Mouse (Mus musculus): ENCODE measurements at regions not wholly inside any gene's neighbourhood (a gene's known extent, or its start where the extent isn't known, plus 50 kb on each side); places are given as distances from the start of the nearest gene placed in this dataset.

DNA sequence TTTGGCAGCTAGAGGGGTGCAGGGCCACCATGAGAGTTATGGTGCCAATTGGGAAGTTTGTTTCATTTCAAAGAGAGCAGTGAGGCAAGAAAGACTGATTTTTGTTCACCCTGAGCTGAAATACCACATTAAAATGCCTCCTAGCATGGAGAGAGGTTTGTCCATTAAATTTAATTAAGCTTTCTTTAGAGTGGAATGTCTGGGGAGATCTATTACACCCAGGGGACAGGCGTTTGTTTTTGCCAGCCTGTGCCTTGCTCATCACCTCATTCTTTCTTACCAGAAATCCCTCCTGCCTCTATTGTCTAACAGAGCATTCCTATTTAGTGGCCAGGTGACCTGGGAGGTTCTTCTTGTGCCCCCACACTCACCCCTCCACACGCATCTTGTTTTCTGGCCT is 55.2 kb upstream of the Rcn1 start:
- no peak for ATAC-seq (replicated peaks; ENCODE audit: low FRiP score, low TSS enrichment, poor library complexity, severe bottlenecking)

DNA sequence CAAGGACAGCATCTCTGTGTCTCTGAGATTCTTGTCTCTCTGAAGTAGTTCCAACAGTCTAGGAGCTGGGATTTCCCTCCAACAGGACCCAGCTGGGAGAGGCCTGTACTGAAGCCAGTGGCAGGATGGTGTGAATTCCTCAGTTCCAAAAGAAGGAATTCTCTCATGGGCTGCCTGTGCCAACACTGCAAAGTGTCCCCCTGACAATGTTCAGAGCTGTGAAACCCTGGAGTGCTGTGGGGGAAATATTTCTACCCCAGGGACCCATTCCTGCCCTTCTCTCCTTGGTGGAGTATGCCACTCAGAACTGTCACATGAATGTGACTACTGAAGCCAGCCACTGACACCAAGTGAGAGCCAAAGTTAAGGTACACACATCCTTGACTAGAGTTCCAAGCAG is 55.7 kb upstream of the Rcn1 start:
- no peak for ATAC-seq (replicated peaks; ENCODE audit: low FRiP score, low TSS enrichment, poor library complexity, severe bottlenecking)

DNA sequence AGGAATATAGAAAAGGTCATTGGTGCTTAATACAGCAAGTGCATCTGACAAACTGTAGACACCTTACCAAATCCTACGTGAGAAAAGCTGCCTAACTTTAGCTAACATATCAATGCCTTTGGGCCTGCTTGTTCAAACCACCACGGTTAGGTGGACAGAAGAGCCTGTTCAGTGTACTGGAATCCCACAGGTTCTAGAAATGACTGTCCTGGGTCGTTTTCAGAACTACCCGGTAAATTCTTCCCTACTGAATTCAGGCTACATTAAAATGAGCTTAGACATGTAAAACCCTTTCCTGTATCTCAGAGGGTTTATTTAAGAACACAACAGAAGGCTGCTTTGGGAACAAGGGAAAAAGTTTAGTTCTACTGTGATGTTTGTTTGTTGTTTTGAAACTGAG is 59.5 kb upstream of the Rcn1 start:
- ATAC-seq (replicated peaks; ENCODE audit: low FRiP score, low TSS enrichment, poor library complexity, severe bottlenecking) = no peak

DNA sequence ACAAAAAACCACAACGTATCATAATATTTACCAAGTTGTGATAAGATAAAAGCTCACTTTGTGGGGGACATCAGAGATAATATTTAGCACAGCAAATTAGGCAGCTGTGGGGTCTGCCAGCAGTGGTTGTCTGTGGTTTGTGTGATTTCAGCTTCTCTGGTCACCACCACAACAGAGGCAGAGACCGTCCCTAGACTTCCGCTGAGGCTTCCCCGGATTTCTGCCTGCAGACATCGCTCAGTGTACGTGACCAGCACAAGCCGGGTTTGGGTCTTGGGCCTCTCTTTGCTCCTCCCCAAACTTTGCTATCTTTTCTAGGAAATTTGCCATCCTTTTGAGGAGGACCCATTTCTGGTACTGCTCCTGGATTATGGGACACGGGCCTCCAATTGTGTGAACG is 60.4 kb upstream of the Rcn1 start:
- ATAC-seq (replicated peaks; ENCODE audit: low FRiP score, low TSS enrichment, poor library complexity, severe bottlenecking) = no peak

DNA sequence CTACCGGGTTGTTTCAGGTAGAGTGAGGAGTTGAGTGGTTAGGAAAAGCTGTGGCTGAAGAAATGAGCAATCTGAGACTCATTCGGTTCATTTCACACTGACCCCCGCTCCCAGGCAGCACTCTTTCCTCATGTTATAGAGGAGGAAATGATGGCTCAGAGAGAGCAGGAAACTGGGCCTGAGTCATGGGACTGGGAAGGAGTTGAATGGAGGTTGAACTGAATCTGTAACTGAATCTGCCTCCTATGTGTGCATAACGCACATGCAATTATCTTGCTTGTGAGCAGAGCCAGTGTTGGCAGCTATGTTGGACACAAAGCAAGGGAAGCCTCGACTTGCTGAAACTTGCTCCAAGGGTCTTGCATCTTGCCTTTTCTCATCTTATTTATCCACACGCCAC is 66.5 kb upstream of the Rcn1 start:
- ATAC-seq (replicated peaks; ENCODE audit: low FRiP score, low TSS enrichment, poor library complexity, severe bottlenecking) = no peak

DNA sequence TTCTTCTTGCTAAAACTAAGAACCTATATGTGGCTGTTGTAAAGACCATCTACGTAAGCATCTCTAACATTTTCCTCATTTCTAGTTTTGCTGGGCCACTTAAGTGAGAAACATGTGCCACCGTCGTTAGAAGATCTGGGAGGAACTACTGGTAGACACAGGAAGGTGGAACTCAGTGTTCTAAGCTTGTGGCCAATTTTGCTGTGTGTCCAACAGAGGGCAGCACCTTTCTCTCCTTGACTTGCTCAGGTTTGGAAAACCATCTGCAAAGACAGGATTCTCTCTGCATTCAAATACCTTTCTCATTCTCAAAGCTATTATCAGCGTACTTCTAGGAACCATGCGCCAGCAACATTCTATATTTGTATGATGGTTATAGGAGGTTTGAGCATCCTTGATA is 69.8 kb upstream of the Rcn1 start:
- peak; percentile 79 for ATAC-seq (replicated peaks; ENCODE audit: low FRiP score, low TSS enrichment, poor library complexity, severe bottlenecking)

DNA sequence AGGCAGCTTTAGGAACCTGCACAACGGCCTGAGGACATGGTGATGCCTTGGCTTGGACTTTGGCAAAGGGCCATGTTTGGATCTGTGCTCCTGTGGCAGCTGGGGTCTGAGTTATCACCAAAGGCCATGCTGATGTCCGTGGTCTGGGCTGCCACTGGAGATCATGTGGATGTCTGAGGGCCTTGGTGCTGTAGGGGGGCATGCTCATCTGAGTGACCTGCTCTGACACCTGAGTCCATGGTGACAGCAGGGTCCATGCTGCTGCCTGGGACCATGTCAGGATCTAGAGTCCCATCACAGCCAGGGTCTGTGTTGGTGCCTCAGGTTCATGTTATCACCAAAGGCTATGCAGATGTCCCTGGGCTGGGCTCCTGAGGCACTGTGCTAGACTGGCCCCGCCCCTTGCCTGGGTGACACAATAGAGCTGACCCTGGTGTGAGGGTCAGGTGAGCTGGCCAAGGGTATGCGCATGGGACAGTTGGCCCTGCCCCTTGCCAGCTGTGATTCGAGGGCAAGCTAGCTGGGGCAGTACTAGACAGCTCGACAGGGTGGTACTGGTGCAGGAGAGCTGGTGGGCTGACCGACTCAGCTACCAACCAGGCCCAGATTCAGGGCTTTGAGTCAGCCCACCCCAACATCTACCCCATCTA is 77.0 kb upstream of the Rcn1 start:
- no peak for ATAC-seq (replicated peaks; ENCODE audit: low FRiP score, low TSS enrichment, poor library complexity, severe bottlenecking)

DNA sequence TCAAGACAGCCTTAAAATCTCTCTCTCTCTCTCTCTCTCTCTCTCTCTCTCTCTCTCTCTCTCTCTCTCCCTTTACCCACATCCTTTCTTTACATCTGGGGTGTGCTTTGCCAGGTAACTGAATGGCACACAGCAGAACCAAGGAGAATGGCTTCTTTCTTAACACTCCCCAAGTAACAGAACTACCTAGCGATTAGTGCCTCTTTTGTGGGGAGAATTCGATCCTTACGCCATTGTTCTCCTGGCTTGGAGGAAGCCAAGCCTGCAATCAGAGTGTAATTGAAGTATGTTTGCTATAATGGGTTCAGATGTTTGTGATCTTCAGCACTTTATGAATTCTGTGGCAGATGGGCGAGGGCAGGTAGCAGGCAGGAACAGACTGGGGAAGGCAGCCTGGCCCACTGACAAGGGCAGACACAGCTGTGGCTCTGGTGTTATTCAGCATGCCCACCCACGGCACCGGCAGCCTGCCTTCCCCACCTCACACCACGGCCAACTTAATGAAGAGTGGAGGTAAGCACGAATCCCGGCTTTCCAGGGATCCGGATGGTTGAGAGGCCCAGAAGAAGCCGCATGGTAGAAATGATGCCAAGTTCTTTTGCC is 83.0 kb upstream of the Rcn1 start:
- no peak for ATAC-seq (replicated peaks; ENCODE audit: low FRiP score, low TSS enrichment, poor library complexity, severe bottlenecking)

DNA sequence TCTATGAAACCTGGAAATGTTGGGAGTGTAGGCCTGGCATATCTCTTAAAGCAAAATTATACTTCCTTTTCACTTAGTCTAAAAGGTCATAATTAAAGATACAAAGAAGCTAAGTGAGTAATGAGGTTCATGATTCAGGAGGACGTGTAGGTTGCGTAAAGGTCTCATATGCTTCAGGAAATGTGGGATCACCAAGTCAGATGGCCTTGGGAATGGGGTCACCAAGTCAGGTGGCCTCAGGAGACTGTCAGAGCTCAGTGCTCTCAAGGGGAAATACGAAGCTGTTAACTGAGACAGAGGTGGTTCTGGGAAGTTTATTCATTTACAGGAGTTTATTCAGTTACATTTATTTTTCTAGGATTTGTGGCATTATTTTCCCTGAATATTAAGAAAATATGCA is 85.4 kb upstream of the Rcn1 start:
- ATAC-seq (replicated peaks; ENCODE audit: low FRiP score, low TSS enrichment, poor library complexity, severe bottlenecking) = no peak

DNA sequence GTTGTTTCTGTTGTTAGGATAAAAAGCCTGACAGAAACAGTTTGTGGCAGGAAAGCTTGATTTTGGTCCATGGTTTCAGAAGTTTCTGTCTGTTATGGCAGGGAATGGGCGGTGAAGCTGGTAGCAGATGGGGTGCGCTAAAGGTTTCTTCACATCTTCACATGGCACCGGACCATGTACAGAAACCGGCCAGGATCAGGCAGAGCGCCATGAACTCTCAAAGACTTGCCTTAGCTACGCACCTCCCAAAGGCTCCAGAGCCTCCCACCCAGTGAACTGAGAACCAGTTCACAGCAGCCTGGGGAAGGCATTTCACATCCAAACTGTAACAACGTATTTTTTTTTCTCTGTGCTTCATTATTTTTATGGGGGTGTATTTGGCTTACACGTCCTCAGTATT is 86.2 kb upstream of the Rcn1 start:
- no peak for ATAC-seq (replicated peaks; ENCODE audit: low FRiP score, low TSS enrichment, poor library complexity, severe bottlenecking)

DNA sequence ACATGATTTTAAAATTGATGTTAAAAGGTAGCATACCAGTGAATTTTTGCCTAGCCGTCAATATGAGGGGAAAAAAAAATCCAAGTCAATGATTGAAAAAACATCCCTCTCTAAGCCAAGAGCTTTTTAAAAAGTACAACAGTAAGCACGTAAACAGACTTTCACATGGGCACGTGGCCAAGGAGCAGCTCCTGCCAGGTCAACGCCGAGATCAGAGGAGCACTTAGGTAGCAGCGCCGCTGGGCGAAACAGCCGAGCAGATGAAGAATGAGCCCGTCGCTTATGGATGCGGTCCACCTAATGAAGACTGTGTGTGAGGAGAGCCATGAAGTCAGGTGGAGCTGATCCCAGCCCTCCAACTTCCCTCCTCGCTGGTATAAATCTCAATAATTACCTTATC is 96.7 kb upstream of the Rcn1 start:
- ATAC-seq (replicated peaks; ENCODE audit: low FRiP score, low TSS enrichment, poor library complexity, severe bottlenecking) = no peak

DNA sequence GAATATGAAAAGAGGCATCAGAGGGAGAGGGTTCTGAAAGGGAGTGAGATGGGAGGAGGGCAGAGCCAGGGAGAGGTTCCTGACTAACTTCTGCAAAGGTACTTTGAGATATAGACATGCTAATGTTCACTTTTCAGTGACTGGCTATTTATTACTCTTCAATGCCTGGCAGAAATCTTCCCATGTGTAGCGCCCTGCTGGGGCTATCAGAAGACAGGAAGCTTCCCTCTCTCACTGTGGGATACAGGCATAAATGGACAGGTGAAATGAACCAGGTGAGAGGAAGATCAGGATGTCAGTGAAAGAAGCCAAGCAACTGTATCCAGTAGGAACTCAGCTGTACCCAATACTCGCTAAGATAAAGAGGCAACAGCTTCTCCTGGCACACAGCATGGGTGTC is 105.1 kb upstream of the Rcn1 start:
- no peak for ATAC-seq (replicated peaks; ENCODE audit: low FRiP score, low TSS enrichment, poor library complexity, severe bottlenecking)

DNA sequence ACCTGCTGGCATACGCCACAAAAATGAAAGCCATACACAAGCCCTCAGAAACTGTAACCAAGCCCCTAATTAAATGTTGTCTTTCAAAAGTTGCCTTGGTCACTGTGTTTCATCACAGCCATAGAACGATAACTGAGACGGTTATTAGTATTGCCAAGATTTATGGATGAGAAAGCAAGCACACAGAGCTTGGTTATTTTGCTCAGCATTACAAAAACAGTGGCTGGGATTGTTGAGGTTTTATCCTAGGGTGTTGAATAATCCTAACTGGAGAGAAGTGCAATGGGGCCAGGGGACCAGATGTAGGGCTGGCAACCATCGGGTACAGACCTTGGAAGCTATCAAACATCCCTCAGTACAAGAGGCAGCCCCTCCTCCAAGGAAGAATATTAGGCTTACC is 106.4 kb upstream of the Rcn1 start:
- ATAC-seq (replicated peaks; ENCODE audit: low FRiP score, low TSS enrichment, poor library complexity, severe bottlenecking) = no peak

DNA sequence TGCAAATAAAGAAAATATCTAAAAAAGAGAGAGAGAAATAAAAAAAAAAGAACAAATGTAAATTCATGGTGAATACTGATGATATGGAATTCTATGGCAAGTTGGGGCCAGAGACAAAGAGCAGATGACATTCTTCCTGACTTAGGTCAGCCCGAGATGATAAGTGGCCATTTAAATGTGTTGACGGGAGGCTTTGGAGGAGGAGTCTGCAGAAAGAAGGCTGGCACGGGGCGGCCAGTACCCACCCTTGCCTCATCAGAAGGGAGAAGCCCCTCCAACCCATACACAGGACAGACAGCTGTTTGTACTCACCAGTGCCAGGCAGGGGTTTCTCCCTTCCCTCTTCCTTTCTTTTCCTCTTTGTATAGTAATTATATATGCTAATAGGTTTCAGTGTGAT is 108.0 kb upstream of the Rcn1 start:
- ATAC-seq (replicated peaks; ENCODE audit: low FRiP score, low TSS enrichment, poor library complexity, severe bottlenecking) = no peak

DNA sequence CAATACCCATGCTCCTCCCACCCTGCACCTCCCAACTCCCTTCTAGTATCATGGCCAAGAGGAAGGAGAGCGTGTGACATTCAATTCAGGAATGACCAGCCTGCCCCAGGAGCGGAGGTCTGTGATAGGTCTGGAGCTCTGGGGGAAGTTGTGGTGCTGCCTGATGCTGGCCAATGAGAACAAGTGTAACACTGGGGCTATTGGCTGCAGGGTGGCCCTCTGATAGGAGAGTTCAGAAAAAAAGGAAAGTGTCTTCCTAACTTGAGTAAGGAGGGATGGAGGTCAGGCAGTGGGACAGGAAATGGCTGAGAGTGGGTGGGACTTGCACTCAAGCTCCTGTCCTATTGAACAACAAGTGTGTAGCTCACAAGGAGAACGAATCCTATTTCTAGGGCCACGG is 111.7 kb upstream of the Rcn1 start:
- ATAC-seq (replicated peaks; ENCODE audit: low FRiP score, low TSS enrichment, poor library complexity, severe bottlenecking) = no peak

DNA sequence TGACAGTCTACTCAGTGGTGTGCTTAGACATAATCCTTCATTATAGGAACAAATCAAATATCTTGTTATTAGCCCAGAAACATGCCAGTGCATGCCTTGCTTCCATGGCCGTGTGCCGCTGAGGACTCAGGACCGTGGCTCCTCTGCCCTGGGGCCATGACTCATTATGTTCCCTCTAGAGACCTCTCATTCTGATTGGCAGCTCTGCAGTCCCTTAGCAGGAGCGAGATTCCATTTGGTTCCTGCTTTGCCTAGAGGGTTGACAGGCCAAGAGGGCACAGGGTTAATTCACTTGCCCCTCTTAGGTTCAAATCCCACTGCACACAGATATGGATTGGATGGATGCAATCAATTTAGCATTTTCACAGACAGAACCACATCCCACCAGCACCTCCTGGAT is 112.6 kb upstream of the Rcn1 start:
- no peak for ATAC-seq (replicated peaks; ENCODE audit: low FRiP score, low TSS enrichment, poor library complexity, severe bottlenecking)

DNA sequence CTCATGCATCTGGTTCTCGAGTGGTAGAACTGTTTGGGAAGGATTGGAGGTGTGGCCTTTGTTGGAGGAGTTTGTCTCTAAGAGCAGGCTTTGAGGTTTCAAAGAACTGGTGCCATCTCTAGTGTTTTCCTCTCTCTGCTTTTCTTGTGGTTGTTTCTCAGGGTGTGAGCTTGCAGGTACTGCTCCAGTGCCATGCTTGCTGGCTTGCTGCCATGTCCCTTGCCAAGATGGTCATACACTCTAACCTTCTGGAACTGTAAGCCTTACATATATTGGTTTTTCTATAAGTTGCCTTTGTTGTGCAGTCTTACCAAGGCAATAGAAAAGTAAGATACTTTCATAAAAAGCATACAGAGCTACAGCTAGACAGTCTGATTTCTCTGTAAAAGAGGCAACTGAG is 115.1 kb upstream of the Rcn1 start:
- no peak for ATAC-seq (replicated peaks; ENCODE audit: low FRiP score, low TSS enrichment, poor library complexity, severe bottlenecking)

DNA sequence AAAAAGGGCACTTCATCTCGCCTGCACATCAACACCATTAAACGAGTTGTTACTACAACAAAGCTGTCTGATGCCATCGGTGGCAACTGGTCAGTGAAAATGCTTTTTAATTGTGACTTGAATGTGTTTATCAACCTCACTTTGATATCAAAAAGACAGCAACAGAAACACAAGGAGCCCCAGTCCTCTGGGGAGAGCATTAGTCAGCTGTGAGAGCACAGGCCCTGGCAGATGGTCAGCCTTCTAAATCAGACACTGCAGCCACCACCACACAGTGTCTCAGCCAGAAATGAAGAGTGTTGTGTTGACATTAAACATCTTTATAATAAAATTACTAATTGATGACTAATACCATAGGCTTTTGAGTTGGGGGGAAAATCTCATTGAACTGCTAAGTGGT is 115.8 kb upstream of the Rcn1 start:
- no peak for ATAC-seq (replicated peaks; ENCODE audit: low FRiP score, low TSS enrichment, poor library complexity, severe bottlenecking)

DNA sequence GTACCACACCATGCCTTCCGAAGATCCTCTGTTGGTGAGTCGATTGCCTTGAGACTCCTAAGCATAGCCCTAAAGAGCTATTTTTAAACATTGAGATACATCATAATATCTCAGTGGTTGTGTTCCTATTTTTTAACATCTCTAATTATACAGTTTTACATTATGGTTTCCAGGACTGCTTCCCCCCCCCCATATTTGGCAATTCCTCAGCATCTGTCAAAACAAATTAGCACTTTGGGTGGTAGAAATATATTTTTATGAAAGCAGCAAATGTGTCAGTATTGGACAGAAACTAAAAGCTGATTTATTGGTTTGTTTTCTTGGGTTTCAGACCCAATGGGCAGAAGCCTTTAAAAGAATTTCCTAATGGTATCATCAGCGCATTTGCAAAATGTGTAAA is 116.2 kb upstream of the Rcn1 start:
- ATAC-seq (replicated peaks; ENCODE audit: low FRiP score, low TSS enrichment, poor library complexity, severe bottlenecking) = no peak

DNA sequence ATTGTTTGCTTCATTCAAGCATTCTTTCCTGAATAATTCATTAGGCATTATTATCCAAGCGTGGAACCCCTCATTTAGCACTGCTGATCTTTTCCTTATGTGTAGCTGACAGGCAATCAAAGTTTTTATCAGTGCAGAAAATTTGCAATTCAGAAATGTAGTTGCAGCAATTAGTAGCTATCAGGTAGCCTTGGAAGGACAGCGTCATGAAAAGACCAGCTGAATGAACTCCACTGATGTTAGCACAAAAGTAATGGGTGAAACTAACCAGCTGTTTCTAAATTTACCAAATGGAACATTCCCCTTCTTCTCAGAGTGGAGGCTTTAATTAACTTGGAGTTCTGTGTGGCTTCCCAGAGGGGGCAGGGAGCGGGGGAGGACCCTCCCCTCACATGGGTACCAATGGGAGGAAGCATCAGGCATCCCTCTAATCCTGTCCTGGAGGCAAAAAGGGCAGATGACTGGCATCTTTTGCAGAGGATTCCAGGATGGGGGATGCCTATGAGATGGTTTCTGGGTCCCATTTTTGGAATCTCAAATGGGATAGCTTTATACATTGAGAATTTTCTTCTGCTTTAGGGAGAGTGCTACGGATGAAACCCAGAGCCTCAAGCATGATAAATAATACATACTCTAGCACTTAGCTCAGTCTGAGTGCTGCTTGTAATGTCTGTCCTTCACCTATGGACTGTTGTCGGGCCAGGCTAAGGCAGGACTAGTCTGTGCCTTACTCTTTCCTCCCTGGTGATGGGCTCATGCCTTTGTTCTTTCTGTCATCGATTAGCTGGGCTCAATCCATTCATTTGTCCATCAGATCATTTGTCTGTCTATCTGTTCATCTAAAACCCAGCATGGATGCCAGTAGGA is 117.4 kb upstream of the Rcn1 start:
- no peak for ATAC-seq (replicated peaks; ENCODE audit: low FRiP score, low TSS enrichment, poor library complexity, severe bottlenecking)

DNA sequence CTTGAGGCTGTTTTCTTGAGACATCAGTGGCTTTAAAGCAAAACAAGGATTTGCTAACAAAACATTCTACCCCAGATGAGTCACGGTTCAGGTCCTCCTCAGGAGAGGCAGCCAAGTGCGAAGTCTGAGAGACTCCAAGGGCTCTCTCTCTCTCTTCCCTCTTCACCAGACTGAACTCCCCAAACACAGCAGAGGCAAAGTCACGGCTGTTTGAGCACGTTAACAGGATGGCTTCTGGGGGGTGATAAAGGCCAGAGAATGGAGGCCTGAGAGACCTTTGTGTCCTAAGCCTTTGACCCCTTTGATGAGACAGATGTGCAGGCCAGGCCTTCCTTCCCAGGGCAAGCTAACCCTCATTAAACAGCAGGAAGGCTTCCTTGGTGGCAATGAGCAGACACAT is 122.7 kb upstream of the Rcn1 start:
- ATAC-seq (replicated peaks; ENCODE audit: low FRiP score, low TSS enrichment, poor library complexity, severe bottlenecking) = no peak

Measured in megakaryocyte-erythroid progenitor cell, adult 5-6 weeks (primary cell).